Mouse (Mus musculus) thymus, postnatal 0 days (tissue): ENCODE results near the gene Acta2. TPM values are rescaled to one million over a fixed set of nuclear protein-coding genes. Genes with fewer than 3 reads are reported as not detected.
A peak's percentile ranks its signal among the peaks of the same experiment; 100 is the strongest.
"Not testable (repeated sequence)": the region's sequence is repeated elsewhere in the genome, so short reads cannot be mapped to it uniquely, and the experiment has no call there.

Experiments used
- DNase-seq: peaks from one replicate; pipeline ENCODE4 v3.0.0-alpha.2; 2015; ENCODE audit warnings: low spot score
- polyA plus RNA-seq: library from polyadenylated mRNA; unstranded; fragments of >200 nt; fragmentation: Nextera tagmentation; extraction: Ambion mirVana; gene quantifications from 2 replicates; pipeline ENCODE4 v1.2.1, GENCODE M21; 2015

Acta2 gene
- polyA plus RNA-seq, 1 experiment from 2014 or later = 19.2 TPM

DNA sequence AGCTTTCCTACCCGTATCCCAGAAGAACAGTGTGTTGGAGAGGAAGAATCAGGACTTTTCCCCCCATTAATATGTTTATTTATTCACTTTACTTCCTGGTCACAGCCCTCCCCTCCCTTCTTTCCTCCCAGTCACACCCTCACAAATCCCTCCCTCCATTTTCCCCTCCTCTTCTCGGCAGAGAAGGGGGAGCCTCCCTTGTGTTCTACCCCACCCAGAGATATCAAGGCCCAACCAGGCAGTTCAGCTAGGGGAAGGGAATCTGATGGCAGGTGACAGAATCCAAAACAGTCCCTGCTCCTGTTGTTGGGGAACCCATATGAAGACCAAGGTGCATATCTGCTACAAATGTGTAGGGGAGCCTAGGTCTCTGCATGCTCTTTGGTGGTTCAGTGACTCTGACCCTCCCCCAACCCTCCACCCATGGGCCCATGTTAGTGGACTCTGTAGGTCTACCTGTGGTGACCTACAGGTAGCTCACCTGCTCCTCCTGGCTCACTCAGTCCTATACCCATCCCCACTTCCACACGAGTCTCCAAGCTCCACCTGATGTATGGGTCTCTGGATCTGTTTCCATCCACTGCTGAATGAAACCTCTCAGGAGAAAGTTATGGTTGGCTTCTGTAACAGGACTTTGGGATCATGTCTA is 34.5 kb downstream of the Acta2 start:
- DNase-seq = no peak

GRCm38 (mm10) chr19:34219260-34219968 is 36.0 kb downstream of the Acta2 start:
- DNase-seq = peak; percentile 56

DNA sequence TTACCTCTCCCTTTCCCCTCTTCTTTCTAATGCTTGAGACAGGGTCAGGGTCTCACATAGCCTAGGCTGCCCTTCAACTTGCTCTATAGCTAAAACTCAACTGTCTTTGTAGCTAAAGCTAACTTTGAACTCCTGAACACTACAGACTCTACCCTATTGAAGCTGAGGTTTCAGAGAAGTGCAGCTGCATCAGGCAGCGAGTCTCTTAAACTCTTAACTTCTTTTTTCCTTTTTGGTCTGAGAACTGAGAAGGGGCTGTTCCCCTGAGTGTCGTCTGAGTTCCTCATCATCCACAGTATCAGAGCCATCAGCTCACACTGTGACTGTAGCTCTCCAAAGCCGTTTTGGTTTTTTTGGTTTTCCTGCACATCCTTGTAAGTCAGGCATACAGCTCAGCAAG is 37.6 kb downstream of the Acta2 start:
- peak; percentile 72 for DNase-seq

DNA sequence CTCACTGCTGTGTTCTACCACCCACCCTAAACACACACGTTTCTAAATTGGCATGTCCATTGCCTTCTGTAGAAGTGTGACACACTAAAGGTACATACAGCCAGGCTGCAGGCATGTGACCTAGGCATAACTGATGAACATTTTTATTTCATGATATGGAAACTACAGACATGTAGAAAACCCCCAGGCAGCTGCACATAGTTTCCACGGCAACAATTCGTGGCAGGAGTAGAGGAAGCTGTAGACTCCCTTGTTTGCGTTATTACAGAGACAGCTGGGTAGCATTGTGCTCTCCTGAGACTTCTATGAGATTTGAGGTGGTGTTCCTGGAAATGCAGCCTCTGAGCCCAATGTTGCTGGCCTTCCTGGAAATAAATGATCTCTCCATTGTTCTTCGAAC is 38.4 kb downstream of the Acta2 start:
- DNase-seq = peak; percentile 77

GRCm38 (mm10) chr19:34214136-34214535 is 41.3 kb downstream of the Acta2 start:
- DNase-seq = no peak

GRCm38 (mm10) chr19:34213251-34213645 is 42.1 kb downstream of the Acta2 start:
- DNase-seq = no peak

DNA sequence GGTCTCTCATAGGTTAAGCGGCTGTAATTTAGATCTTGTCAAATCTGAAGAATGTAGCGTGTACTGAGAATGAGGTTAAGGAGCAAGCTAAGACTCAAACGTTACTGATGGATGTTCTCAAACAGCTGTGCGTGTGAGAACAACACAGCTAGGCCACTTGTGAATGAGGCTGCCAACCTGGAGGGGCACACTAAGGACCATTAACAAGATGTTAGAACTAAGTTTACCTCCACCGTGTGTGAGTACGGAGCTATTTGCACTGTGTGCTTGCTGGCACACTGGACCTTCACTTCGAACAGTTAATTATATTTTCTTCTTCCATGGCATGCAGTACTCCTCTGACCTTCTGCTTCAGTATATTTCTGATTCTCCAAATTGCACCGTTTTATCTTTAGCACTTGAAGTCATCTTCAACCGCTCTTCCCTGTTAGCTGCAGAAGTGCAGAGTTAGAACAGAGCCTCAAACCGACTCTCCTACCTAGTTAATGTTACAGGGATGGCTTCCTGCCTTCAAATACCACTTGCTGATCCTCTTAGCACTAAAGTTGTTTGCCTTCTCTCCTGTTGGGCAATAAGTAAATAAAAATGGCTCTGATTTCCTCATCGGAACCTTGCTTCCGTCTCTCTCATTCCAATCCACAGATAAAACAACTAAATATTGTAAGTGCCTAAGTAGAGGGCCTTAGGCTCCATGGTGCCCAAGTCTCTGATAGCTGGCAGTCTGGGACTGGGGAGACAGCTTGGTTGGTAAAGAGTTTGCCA is 42.7 kb downstream of the Acta2 start:
- no peak for DNase-seq

DNA sequence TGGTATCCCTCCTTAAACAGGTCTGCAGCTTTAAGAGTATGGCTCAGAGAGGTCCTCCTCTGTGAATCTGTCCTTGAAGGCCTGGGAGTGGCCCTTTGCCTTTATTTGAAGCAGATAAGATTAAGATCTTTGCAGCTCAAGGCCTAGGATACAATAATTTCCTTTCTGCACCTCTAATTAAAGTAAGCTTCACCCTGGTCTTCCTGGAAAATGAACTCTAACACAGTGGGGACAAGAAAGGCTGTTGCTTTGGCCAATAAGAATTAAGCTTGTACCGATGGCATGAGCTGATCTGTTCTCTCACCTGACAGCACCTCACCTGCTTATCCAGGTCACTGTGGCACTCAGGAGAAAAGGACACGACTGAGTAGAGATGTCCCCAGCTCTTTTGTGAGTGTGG is 44.5 kb downstream of the Acta2 start:
- DNase-seq = no peak

DNA sequence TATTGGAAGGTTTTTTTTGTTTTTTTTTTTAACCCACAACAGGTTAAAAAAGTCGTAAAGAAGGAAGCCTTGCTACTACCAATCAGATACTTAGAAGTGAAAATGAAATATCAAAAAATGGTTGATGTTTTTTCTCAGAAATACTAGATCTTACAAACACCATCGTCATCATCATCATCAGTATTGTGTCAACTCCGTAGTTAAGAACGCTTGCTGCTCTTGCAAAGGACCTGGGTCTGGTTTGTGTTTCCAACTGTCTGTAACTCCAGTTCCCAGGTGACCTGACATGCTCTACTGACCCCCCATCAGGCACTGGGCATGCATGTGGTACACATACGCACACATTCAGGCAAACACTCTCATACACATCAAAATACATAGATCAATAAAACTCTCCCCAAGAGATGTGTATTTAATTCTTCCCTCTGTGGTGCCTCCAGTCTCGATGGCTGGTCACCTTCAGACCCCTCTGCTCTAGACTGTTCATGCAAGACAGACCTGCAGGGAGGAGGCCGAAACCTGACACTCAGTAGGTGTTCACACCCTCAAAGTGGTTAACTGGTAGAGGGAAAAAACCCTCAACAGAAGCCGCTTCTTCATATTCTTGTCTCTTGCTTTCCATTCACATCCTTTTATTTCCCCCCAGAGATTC is 45.3 kb downstream of the Acta2 start:
- no peak for DNase-seq

GRCm38 (mm10) chr19:34209031-34209430 is 46.4 kb downstream of the Acta2 start:
- no peak for DNase-seq

GRCm38 (mm10) chr19:34206760-34207440 is 48.5 kb downstream of the Acta2 start:
- DNase-seq = no peak

DNA sequence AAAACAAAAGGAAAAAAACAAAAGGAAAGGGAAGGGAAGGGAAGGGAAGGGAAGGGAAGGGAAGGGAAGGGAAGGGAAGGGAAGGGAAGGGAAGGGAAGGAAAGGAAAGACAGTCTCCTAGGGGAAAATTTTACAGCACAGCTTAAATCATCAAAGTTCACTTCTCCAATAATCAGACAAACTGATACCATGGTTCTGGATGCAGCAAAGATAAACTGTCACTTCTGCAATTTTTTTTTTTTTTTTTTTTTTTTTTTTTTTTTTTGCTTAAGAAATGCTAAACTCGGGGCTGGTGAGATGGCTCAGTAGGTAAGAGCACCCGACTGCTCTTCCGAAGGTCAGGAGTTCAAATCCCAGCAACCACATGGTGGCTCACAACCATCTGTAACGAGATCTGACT is 49.3 kb downstream of the Acta2 start:
- DNase-seq = not testable (repeated sequence)

GRCm38 (mm10) chr19:34202668-34203067 is 52.7 kb downstream of the Acta2 start:
- DNase-seq = peak; percentile 28

DNA sequence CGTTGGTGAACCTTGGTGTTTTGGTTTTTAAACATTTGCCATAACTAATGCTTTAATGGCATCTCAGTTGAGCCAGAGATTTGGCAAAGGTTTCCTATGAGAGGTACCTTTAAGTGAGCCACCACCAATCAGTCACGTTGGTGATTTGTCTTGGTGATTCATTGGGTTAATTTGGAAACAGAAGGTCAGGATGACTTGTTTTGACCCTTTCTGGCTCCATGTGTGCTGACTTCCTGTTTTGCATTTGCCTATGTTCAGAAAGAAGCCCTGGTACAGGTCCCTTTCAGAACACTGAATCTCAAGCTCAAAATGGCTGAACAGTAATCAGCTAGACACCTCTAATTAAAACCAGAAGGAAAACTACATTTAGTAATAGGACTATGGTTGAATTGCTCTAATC is 55.9 kb downstream of the Acta2 start:
- DNase-seq = no peak

DNA sequence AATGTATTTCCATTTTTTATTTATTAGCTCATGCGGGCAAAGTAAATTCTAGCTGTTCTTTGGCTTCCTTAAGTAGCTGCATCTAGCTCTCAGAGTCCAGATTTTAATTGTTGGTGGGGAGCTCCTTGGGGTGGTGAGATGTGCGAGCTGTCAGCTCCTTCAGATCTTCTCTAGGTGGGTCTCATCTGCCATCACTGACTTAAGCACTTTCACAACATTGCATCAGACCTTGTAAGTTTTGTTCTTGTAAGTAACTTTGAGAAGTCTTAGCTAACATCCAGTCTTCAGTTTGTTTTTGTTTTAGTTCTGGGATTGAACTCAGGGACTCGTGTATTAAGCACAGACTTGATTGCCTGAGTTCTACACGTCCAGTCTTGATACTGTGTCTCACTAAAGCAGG is 56.5 kb downstream of the Acta2 start:
- DNase-seq = no peak

DNA sequence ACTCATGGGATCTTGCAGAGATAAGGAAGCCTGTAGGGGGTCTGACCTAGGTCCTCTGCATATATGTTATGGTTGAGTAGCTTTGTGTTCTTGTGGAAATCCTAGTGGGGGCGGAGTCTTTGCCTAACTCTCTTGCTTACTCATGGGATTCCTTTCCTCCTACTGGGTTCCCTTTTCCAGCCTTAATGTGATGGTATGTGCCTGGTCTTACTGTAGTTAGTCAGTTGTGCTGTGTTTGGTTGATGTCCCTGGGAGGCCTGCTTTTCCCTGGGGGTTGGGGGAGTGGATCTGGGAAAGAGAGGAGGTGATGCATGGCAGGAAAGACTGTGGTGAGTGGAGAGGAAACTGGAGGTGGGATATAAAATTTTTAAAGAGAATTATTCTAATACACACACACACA is 57.3 kb downstream of the Acta2 start:
- DNase-seq = no peak

DNA sequence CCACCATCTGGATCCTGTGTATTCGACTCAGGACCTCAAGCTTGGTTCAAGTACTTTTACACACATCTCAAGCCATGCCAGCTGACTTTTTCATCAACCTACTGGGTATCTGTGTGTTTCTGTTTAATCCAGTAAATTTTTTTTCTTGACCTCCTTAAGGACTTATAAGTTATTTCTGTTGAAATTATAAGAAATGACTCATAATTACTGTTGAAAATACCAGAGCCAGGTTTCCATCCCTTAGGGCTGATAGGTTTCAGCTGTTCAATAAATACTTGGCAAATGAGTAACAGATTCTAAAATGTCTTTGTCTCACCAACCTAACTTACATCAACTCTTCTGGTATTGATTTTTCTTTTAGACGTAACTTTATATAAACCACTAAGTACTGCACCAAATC is 60.4 kb downstream of the Acta2 start:
- no peak for DNase-seq

- no peak for DNase-seq
These were observed 61.2 kb downstream of the Acta2 start for GRCm38 (mm10) chr19:34194132-34194745.

DNA sequence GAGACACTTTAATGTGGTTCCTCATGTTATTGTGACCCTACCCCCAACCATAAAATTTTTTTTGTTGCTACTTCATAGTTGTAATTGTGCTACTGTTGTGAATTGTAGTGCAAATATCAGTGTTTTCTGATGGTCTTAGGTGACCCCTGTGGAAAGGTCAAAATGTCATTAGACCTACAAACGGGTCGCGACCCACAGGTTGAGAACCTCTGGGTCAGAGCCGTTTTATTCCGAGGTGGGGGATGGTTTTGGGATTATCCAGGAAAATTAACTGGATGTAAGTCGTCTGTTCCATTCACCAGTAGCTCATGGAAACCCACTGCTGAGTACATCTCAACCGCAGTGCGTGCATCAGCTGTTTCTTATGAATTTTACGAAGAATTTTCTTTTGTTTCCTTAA is 61.7 kb downstream of the Acta2 start:
- DNase-seq = no peak

DNA sequence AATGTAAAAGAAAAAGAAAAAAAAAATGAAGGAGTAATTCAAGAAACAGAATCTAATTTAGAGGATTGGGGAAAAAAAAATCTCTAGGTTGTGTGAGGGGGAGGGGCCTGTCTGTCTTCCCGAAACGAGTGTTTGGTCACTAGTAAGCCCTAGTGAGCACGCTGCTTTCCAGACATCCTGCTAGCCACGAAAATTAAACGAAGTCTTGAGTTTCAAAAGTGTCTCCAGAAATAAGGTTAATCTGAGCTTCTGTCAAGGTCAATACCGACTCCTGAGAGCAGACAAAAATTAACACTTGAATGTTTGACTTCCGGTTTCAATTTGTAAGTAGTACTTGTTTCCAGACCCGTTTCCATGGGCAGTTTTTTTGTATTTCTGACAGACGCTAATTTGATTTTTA is 62.2 kb downstream of the Acta2 start:
- peak; percentile 46 for DNase-seq
